Mouse (Mus musculus): Measurements from ENCODE around the gene BC017158. TPM values are rescaled to one million over a fixed set of nuclear protein-coding genes. Genes with fewer than 3 reads are reported as not detected.

Gene BC017158
- polyA plus RNA-seq, 1 experiment from 2014 or later = 32.6 TPM

DNA sequence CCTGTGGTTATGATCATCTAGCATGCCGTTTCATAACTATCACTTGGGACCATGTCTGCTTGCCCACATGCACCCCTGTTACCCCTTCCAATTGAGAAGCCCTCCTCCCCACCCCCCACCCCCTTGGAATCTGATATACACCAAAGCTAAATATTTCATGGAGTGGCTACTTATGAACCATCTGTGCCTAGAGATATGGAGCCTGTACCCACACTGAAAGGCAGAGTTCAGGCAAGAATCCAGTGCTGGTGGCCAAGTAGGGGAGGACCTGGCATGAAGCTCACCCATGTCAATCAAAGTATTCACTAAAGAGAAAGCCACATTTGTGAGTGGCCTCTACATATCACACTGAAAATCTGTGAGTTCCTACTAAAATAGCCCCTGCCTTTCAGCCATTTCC, 11.8 kb upstream of the BC017158 start:
- Histone ChIP-seq H3K9me3 (ENCODE audit: control insufficient read depth) (no peaks in the 10 kb centered on the region), H3K36me3 (ENCODE audit: control insufficient read depth, insufficient read depth) (no peaks in the 10 kb centered on the region), H3K4me3 (ENCODE audit: low read depth, low read length) (no peak overlapping the region), H3K4me1 (replicated peaks; ENCODE audit: control insufficient read depth, insufficient read depth, low read length) (peaks cover 5% of the 10 kb centered on the region; the same call in 1 of the 2 replicates), H3K9ac (ENCODE audit: low read depth, low read length) (no peak overlapping the region), H3K27ac (ENCODE audit: low read depth, low read length) (no peak overlapping the region), H3K4me2 (replicated peaks; ENCODE audit: low read depth) (no peak overlapping the region), H3K27me3 (replicated peaks; ENCODE audit: control insufficient read depth, insufficient read depth, low read length) (no peaks in the 10 kb centered on the region)
- ATAC-seq = no peak
- no peak for TF ChIP-seq CTCF (IDR thresholded peaks at IDR 0.05; ENCODE audit: low read depth)
- 42% methylated on average over 1 of the region's 1 CpGs for WGBS

DNA sequence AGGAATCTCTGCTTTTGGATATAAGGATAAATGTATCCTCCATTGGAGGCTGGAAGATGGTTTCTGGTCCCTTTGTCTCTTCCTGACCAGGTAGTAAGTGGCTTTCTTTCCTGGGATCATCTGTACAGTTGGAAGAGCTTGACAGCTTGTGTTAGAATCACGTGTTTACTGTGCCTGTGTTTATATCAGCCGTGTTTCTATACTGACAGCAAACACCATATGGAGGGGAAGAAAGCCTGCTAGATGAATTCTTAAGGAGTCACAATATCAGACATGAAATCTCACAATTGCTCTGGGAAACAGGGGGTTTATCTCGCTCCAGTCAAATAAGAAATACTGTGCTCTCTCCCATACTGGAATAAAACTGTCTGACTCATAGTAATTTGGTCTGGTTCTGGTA, 11.2 kb upstream of the BC017158 start:
- Histone ChIP-seq H3K36me3 (ENCODE audit: control insufficient read depth, insufficient read depth) (no peaks in the 10 kb centered on the region), H3K9ac (ENCODE audit: low read depth, low read length) (no peak overlapping the region), H3K4me3 (ENCODE audit: low read depth, low read length) (no peak overlapping the region), H3K4me2 (replicated peaks; ENCODE audit: low read depth) (no peak overlapping the region), H3K4me1 (replicated peaks; ENCODE audit: control insufficient read depth, insufficient read depth, low read length) (peaks cover 5% of the 10 kb centered on the region; the same call in 1 of the 2 replicates), H3K27me3 (replicated peaks; ENCODE audit: control insufficient read depth, insufficient read depth, low read length) (no peaks in the 10 kb centered on the region), H3K9me3 (ENCODE audit: control insufficient read depth) (no peaks in the 10 kb centered on the region), H3K27ac (ENCODE audit: low read depth, low read length) (no peak overlapping the region)
- no peak for ATAC-seq
- no peak for TF ChIP-seq CTCF (IDR thresholded peaks at IDR 0.05; ENCODE audit: low read depth)
- WGBS = 44% methylated on average over 3 of the region's 3 CpGs

DNA sequence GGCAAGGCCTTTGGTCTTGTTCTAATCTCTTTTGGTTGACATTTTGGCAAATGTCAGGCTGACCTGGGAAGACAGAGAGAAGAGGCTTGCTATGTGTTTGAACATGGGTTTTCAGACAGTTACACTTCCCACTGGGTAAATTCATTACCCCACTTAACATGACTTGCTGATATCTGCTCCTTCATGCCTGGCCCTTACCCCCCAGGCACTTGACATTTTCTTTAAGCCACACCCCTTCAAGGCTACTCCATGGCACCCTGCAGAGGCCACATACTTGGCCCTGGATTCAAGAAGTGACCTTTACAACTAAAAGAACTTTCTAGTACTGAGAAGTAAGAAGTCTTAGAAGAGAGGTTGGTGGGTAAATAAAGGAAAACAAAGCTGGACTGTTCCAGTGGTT, 9.9 kb upstream of the BC017158 start:
- no peak overlapping the region for H3K9ac ChIP-seq (ENCODE audit: low read depth, low read length)
- H3K9me3 ChIP-seq (ENCODE audit: control insufficient read depth) = no peaks in the 10 kb centered on the region
- no peak overlapping the region for H3K27ac ChIP-seq (ENCODE audit: low read depth, low read length)
- peaks cover 5% of the 10 kb centered on the region; the same call in 1 of the 2 replicates for H3K4me1 ChIP-seq (replicated peaks; ENCODE audit: control insufficient read depth, insufficient read depth, low read length)
- H3K27me3 ChIP-seq (replicated peaks; ENCODE audit: control insufficient read depth, insufficient read depth, low read length) = no peaks in the 10 kb centered on the region
- no peaks in the 10 kb centered on the region for H3K36me3 ChIP-seq (ENCODE audit: control insufficient read depth, insufficient read depth)
- no peak for TF ChIP-seq CTCF (IDR thresholded peaks at IDR 0.05; ENCODE audit: low read depth)
- H3K4me3 ChIP-seq (ENCODE audit: low read depth, low read length) = no peak overlapping the region
- H3K4me2 ChIP-seq (replicated peaks; ENCODE audit: low read depth) = no peak overlapping the region
- ATAC-seq = no peak

DNA sequence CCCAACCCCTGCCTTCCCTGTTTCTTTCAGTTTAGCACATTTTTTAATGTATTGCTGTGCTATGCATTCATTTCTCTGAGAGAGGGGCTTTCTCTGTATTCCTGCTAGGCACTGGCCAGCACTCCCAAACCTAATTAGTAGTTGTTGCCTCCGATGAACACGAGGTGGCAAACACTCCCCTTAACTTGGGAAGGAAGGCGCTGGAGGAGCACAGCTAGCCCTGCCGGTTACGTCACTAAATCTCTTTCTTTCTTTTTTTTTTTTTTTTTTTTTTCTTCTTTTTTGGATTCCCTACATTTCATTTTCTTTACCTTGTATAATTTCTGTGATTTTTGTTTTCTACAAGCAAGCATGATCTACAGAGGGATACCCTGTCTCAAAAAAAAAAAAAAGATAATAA, 6.9 kb upstream of the BC017158 start:
- Histone ChIP-seq H3K27ac (ENCODE audit: low read depth, low read length) (no peak overlapping the region), H3K4me1 (replicated peaks; ENCODE audit: control insufficient read depth, insufficient read depth, low read length) (peaks cover under 1% of the 10 kb centered on the region; the same call in 1 of the 2 replicates), H3K4me3 (ENCODE audit: low read depth, low read length) (no peak overlapping the region), H3K27me3 (replicated peaks; ENCODE audit: control insufficient read depth, insufficient read depth, low read length) (no peaks in the 10 kb centered on the region), H3K36me3 (ENCODE audit: control insufficient read depth, insufficient read depth) (no peaks in the 10 kb centered on the region), H3K4me2 (replicated peaks; ENCODE audit: low read depth) (no peak overlapping the region), H3K9me3 (ENCODE audit: control insufficient read depth) (no peaks in the 10 kb centered on the region), H3K9ac (ENCODE audit: low read depth, low read length) (no peak overlapping the region)
- 0 out of 2 replicates have a peak, but pooled peaks have one; percentile 44 for ATAC-seq
- peak; percentile 74 for TF ChIP-seq CTCF (IDR thresholded peaks at IDR 0.05; ENCODE audit: low read depth)
- WGBS = 6% methylated on average over 5 of the region's 5 CpGs

DNA sequence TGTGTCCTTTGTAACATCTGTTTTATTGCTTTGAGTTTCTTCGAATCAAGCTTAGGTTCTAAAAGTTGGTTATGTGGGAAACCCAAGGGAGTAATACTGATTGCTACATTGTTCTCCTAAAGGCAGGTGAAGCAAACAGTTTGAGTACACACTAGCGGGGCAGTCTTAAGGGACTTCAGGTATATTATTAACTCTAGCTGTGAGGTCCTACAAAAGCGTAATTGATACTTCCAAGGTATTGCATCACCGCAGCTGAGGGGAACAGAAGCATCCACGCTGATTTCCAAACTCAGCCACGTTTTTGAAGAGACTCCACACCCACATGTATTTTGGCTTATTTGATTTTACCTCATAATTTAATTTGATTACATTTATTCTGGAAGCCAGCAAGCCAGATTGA, 6.2 kb upstream of the BC017158 start:
- no peak overlapping the region for H3K9ac ChIP-seq (ENCODE audit: low read depth, low read length)
- H3K4me1 ChIP-seq (replicated peaks; ENCODE audit: control insufficient read depth, insufficient read depth, low read length) = no peaks in the 10 kb centered on the region
- peak; percentile 68 for ATAC-seq
- TF ChIP-seq CTCF (IDR thresholded peaks at IDR 0.05; ENCODE audit: low read depth) = no peak
- H3K4me2 ChIP-seq (replicated peaks; ENCODE audit: low read depth) = no peak overlapping the region
- H3K4me3 ChIP-seq (ENCODE audit: low read depth, low read length) = no peak overlapping the region
- no peaks in the 10 kb centered on the region for H3K36me3 ChIP-seq (ENCODE audit: control insufficient read depth, insufficient read depth)
- H3K27me3 ChIP-seq (replicated peaks; ENCODE audit: control insufficient read depth, insufficient read depth, low read length) = no peaks in the 10 kb centered on the region
- H3K9me3 ChIP-seq (ENCODE audit: control insufficient read depth) = no peaks in the 10 kb centered on the region
- 40% methylated on average over 6 of the region's 6 CpGs for WGBS
- H3K27ac ChIP-seq (ENCODE audit: low read depth, low read length) = no peak overlapping the region

DNA sequence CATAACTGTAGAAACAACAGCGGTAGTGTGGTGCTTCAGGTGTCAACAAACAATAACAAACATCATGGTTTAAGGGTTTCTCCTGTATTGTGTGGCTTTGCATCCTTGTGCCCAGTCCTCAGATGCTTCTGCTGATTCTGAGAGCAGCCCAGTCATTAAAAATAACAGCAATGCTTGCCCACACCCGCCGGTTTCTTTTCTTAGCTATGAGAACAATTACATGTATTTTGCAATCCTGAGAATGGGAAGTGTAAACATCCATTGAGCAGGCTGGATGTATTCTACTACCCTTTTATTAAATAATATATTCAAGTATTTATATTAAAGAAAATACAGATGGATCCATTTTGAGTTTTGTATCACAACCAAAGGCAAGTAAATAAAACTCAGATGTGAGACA, 4.2 kb upstream of the BC017158 start:
- 69% methylated on average over 3 of the region's 3 CpGs for WGBS
- no peaks in the 10 kb centered on the region for H3K27me3 ChIP-seq (replicated peaks; ENCODE audit: control insufficient read depth, insufficient read depth, low read length)
- H3K4me3 ChIP-seq (ENCODE audit: low read depth, low read length) = no peak overlapping the region
- peaks cover 8% of the 10 kb centered on the region for H3K4me1 ChIP-seq (replicated peaks; ENCODE audit: control insufficient read depth, insufficient read depth, low read length)
- no peak overlapping the region for H3K9ac ChIP-seq (ENCODE audit: low read depth, low read length)
- H3K36me3 ChIP-seq (ENCODE audit: control insufficient read depth, insufficient read depth) = no peaks in the 10 kb centered on the region
- no peak for ATAC-seq
- no peak overlapping the region for H3K4me2 ChIP-seq (replicated peaks; ENCODE audit: low read depth)
- H3K9me3 ChIP-seq (ENCODE audit: control insufficient read depth) = no peaks in the 10 kb centered on the region
- H3K27ac ChIP-seq (ENCODE audit: low read depth, low read length) = no peak overlapping the region
- TF ChIP-seq CTCF (IDR thresholded peaks at IDR 0.05; ENCODE audit: low read depth) = no peak

DNA sequence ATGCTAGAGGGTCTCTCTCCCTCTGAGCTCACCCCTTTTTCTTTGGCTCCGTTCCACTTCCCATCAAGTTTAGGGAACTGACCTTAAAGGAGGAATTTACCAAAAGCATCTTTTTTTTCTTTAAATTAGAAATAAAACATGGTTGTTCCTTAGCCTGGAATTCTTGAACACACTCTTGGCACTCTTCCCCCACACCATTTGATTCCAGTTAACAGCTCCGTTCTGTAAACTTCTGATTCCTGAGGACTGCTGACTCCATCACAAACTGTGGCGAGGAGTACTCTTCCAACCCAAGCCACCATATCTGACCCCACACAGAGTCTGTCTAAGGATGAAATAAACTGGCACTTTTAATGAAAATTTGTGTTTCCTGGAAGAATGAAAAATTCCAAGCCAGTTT, 3.0 kb upstream of the BC017158 start:
- no peak overlapping the region for H3K4me3 ChIP-seq (ENCODE audit: low read depth, low read length)
- H3K9me3 ChIP-seq (ENCODE audit: control insufficient read depth) = no peaks in the 10 kb centered on the region
- no peak overlapping the region for H3K4me2 ChIP-seq (replicated peaks; ENCODE audit: low read depth)
- no peak overlapping the region for H3K9ac ChIP-seq (ENCODE audit: low read depth, low read length)
- H3K4me1 ChIP-seq (replicated peaks; ENCODE audit: control insufficient read depth, insufficient read depth, low read length) = peaks cover 12% of the 10 kb centered on the region
- ATAC-seq = no peak
- WGBS = 84% methylated on average over 3 of the region's 3 CpGs
- H3K36me3 ChIP-seq (ENCODE audit: control insufficient read depth, insufficient read depth) = no peaks in the 10 kb centered on the region
- no peaks in the 10 kb centered on the region for H3K27me3 ChIP-seq (replicated peaks; ENCODE audit: control insufficient read depth, insufficient read depth, low read length)
- no peak overlapping the region for H3K27ac ChIP-seq (ENCODE audit: low read depth, low read length)
- no peak for TF ChIP-seq CTCF (IDR thresholded peaks at IDR 0.05; ENCODE audit: low read depth)

Measured in intestine, postnatal 0 days (tissue).